Mouse (Mus musculus): ENCODE measurements around the gene Fam149a. TPM values are rescaled to one million over a fixed set of nuclear protein-coding genes. Genes with fewer than 3 reads are reported as not detected.
"Not testable (repeated sequence)": the region's sequence is repeated elsewhere in the genome, so short reads cannot be mapped to it uniquely, and the experiment has no call there.

Gene Fam149a
- polyA plus RNA-seq, 1 experiment from 2014 or later = 9.0 TPM

GRCm38 (mm10) chr8:45327076-45327475, 55.0 kb downstream of the Fam149a start:
- H3K4me3 ChIP-seq; H3K9me3 ChIP-seq; ATAC-seq (ENCODE audit: low FRiP score, low read depth); H3K27ac ChIP-seq; H3K4me1 ChIP-seq; H3K27me3 ChIP-seq (replicated peaks); H3K36me3 ChIP-seq; H3K4me2 ChIP-seq (replicated peaks); H3K9ac ChIP-seq: not testable (repeated sequence)

GRCm38 (mm10) chr8:45324151-45324550, 57.9 kb downstream of the Fam149a start:
- Histone ChIP-seq H3K9ac (no peak overlapping the region), H3K9me3 (no peaks in the 10 kb centered on the region), H3K4me2 (replicated peaks) (no peak overlapping the region), H3K27ac (no peak overlapping the region), H3K27me3 (replicated peaks) (no peaks in the 10 kb centered on the region), H3K36me3 (no peaks in the 10 kb centered on the region), H3K4me1 (no peaks in the 10 kb centered on the region), H3K4me3 (no peak overlapping the region)
- no peak for ATAC-seq (ENCODE audit: low FRiP score, low read depth)
- 84% methylated on average over 4 of the region's 4 CpGs for WGBS

GRCm38 (mm10) chr8:45321365-45321764, 60.7 kb downstream of the Fam149a start:
- no peaks in the 10 kb centered on the region for H3K4me1 ChIP-seq
- H3K36me3 ChIP-seq = no peaks in the 10 kb centered on the region
- ATAC-seq (ENCODE audit: low FRiP score, low read depth) = no peak
- 81% methylated on average over 2 of the region's 2 CpGs for WGBS
- no peaks in the 10 kb centered on the region for H3K9me3 ChIP-seq
- no peak overlapping the region for H3K4me3 ChIP-seq
- H3K27me3 ChIP-seq (replicated peaks) = no peaks in the 10 kb centered on the region
- no peak overlapping the region for H3K27ac ChIP-seq
- no peak overlapping the region for H3K9ac ChIP-seq
- H3K4me2 ChIP-seq (replicated peaks) = no peak overlapping the region

- no peak overlapping the region for H3K9ac ChIP-seq
- no peak overlapping the region for H3K4me2 ChIP-seq (replicated peaks)
- H3K27ac ChIP-seq = no peak overlapping the region
- no peak for ATAC-seq (ENCODE audit: low FRiP score, low read depth)
- H3K27me3 ChIP-seq (replicated peaks) = no peaks in the 10 kb centered on the region
- no peak overlapping the region for H3K4me3 ChIP-seq
- WGBS = 74% methylated on average over 1 of the region's 1 CpGs
- no peaks in the 10 kb centered on the region for H3K9me3 ChIP-seq
- H3K36me3 ChIP-seq = no peaks in the 10 kb centered on the region
- H3K4me1 ChIP-seq = no peaks in the 10 kb centered on the region
Observed at GRCm38 (mm10) chr8:45320930-45321329, 61.2 kb downstream of the Fam149a start.

GRCm38 (mm10) chr8:45310967-45311366, 71.1 kb downstream of the Fam149a start:
- 91% methylated on average over 4 of the region's 4 CpGs for WGBS
- H3K27me3 ChIP-seq (replicated peaks) = no peaks in the 10 kb centered on the region
- ATAC-seq (ENCODE audit: low FRiP score, low read depth) = no peak
- H3K27ac ChIP-seq = no peak overlapping the region
- no peaks in the 10 kb centered on the region for H3K4me1 ChIP-seq
- H3K4me2 ChIP-seq (replicated peaks) = no peak overlapping the region
- no peaks in the 10 kb centered on the region for H3K9me3 ChIP-seq
- no peaks in the 10 kb centered on the region for H3K36me3 ChIP-seq
- no peak overlapping the region for H3K4me3 ChIP-seq
- no peak overlapping the region for H3K9ac ChIP-seq

- Histone ChIP-seq H3K27me3 (replicated peaks) (no peaks in the 10 kb centered on the region), H3K4me3 (no peak within 1 kb of the TSS), H3K9me3 (no peaks in the 10 kb centered on the region), H3K4me1 (no peaks in the 10 kb centered on the region), H3K36me3 (no peaks in the 10 kb centered on the region), H3K9ac (no peak within 1 kb of the TSS), H3K27ac (no peak within 1 kb of the TSS), H3K4me2 (replicated peaks) (no peak within 1 kb of the TSS)
- no peak for ATAC-seq (ENCODE audit: low FRiP score, low read depth)
- WGBS = 93% methylated on average over 13 of the region's 13 CpGs
Observed at GRCm38 (mm10) chr8:45308366-45308765, 73.7 kb downstream of the Fam149a start, which contains the start of gene Gm45753. Gm45753 (minus strand) TSS chr8:45308466.

GRCm38 (mm10) chr8:45305479-45305878, 76.6 kb downstream of the Fam149a start:
- Histone ChIP-seq H3K4me1 (no peaks in the 10 kb centered on the region), H3K27me3 (replicated peaks) (no peaks in the 10 kb centered on the region), H3K9me3 (no peaks in the 10 kb centered on the region), H3K4me2 (replicated peaks) (no peak overlapping the region), H3K27ac (no peak overlapping the region), H3K4me3 (no peak overlapping the region), H3K9ac (no peak overlapping the region), H3K36me3 (no peaks in the 10 kb centered on the region)
- ATAC-seq (ENCODE audit: low FRiP score, low read depth) = no peak
- WGBS = 61% methylated on average over 1 of the region's 1 CpGs

GRCm38 (mm10) chr8:45304354-45304753, 77.7 kb downstream of the Fam149a start:
- Histone ChIP-seq H3K27ac (no peak overlapping the region), H3K27me3 (replicated peaks) (no peaks in the 10 kb centered on the region), H3K9me3 (no peaks in the 10 kb centered on the region), H3K9ac (no peak overlapping the region), H3K4me1 (no peaks in the 10 kb centered on the region), H3K36me3 (no peaks in the 10 kb centered on the region), H3K4me3 (no peak overlapping the region), H3K4me2 (replicated peaks) (no peak overlapping the region)
- no peak for ATAC-seq (ENCODE audit: low FRiP score, low read depth)
- WGBS = 91% methylated on average over 3 of the region's 3 CpGs

GRCm38 (mm10) chr8:45302390-45302789, 79.7 kb downstream of the Fam149a start:
- no peak overlapping the region for H3K9ac ChIP-seq
- no peak overlapping the region for H3K27ac ChIP-seq
- H3K9me3 ChIP-seq = no peaks in the 10 kb centered on the region
- no peaks in the 10 kb centered on the region for H3K4me1 ChIP-seq
- no peak overlapping the region for H3K4me2 ChIP-seq (replicated peaks)
- 68% methylated on average over 8 of the region's 8 CpGs for WGBS
- no peaks in the 10 kb centered on the region for H3K27me3 ChIP-seq (replicated peaks)
- H3K4me3 ChIP-seq = no peak overlapping the region
- ATAC-seq (ENCODE audit: low FRiP score, low read depth) = no peak
- H3K36me3 ChIP-seq = no peaks in the 10 kb centered on the region

- WGBS = 94% methylated on average over 6 of the region's 6 CpGs
- Histone ChIP-seq H3K9ac (no peak overlapping the region), H3K27me3 (replicated peaks) (no peaks in the 10 kb centered on the region), H3K4me3 (no peak overlapping the region), H3K36me3 (no peaks in the 10 kb centered on the region), H3K4me2 (replicated peaks) (no peak overlapping the region), H3K27ac (no peak overlapping the region), H3K4me1 (no peaks in the 10 kb centered on the region), H3K9me3 (no peaks in the 10 kb centered on the region)
- ATAC-seq (ENCODE audit: low FRiP score, low read depth) = no peak
Observed at GRCm38 (mm10) chr8:45295276-45295675, 86.8 kb downstream of the Fam149a start.

GRCm38 (mm10) chr8:45294687-45295086, 87.4 kb downstream of the Fam149a start, which contains the start of gene Klkb1:
Klkb1 (minus strand) TSS chr8:45294859.
- H3K27ac ChIP-seq = no peak within 1 kb of the TSS
- H3K4me3 ChIP-seq = no peak within 1 kb of the TSS
- H3K9ac ChIP-seq = no peak within 1 kb of the TSS
- H3K36me3 ChIP-seq = no peaks in the 10 kb centered on the region
- no peaks in the 10 kb centered on the region for H3K9me3 ChIP-seq
- no peak within 1 kb of the TSS for H3K4me2 ChIP-seq (replicated peaks)
- no peaks in the 10 kb centered on the region for H3K27me3 ChIP-seq (replicated peaks)
- no peak for ATAC-seq (ENCODE audit: low FRiP score, low read depth)
- WGBS = 92% methylated on average over 7 of the region's 7 CpGs
- H3K4me1 ChIP-seq = no peaks in the 10 kb centered on the region

GRCm38 (mm10) chr8:45291790-45292189, 90.3 kb downstream of the Fam149a start:
- Histone ChIP-seq H3K4me3 (no peak overlapping the region), H3K9me3 (no peaks in the 10 kb centered on the region), H3K9ac (no peak overlapping the region), H3K4me1 (no peaks in the 10 kb centered on the region), H3K27me3 (replicated peaks) (no peaks in the 10 kb centered on the region), H3K27ac (no peak overlapping the region), H3K4me2 (replicated peaks) (no peak overlapping the region), H3K36me3 (no peaks in the 10 kb centered on the region)
- ATAC-seq (ENCODE audit: low FRiP score, low read depth) = no peak
- WGBS = 75% methylated on average over 2 of the region's 2 CpGs
